22 mouse cellular contexts compared by ENCODE assay signal in genomic region chr11:11772196-11772595, GRCm38 (mm10). TPM values are rescaled to one million over a fixed set of nuclear protein-coding genes. Genes with fewer than 3 reads are reported as not detected.
DNase-seq lines count a peak whose midpoint lies in the region; ATAC-seq and TF ChIP-seq lines count a peak whose summit lies in the region.
"Had no signal": no experiment of that assay in that cellular context is flagged by ENCODE, and none has a peak within 500 bp of the region (broad histone marks: within the 10 kb centered on the region; RNA-seq: fewer than 3 reads in every experiment).

No protein-coding gene starts in this region.

- intact Hi-C loops in heart, postnatal 14 days (cut with DNase I): no loop called here

- H3K4me1 ChIP-seq in heart, embryonic 10.5 days: no peaks in the 10 kb centered on the region
- H3K4me1 ChIP-seq in heart, embryonic 12.5 days (replicated peaks): no peaks in the 10 kb centered on the region
- no peaks in the 10 kb centered on the region for H3K4me1 ChIP-seq in midbrain, embryonic 11.5 days (ENCODE audit: control insufficient read depth, insufficient read depth, low read length)
- no peaks in the 10 kb centered on the region for H3K4me1 ChIP-seq in midbrain, embryonic 15.5 days
- peaks cover 44 to 94% of the 10 kb centered on the region in 2 experiments for H3K4me1 ChIP-seq in CH12.LX (ENCODE audit: control insufficient read depth in 1 of 2, insufficient read depth in 2 of 2)

- in situ Hi-C loops in CH12.LX (cut with MboI; ENCODE audit: low pct_ligation_motif_present, low pct_unique_long_range_greater_than_20kb, low sequenced_read_pairs): no loop called here

- dilution Hi-C loops in CH12.LX (cut with MboI; ENCODE audit: extremely low pct_ligation_motif_present, extremely low pct_unique_long_range_greater_than_20kb, low sequenced_read_pairs): no loop called here

- no peaks in the 10 kb centered on the region for H3K27me3 ChIP-seq in heart, embryonic 10.5 days (ENCODE audit: insufficient read depth, poor library complexity, severe bottlenecking)
- H3K27me3 ChIP-seq in heart, embryonic 12.5 days (replicated peaks): no peaks in the 10 kb centered on the region
- H3K27me3 ChIP-seq in midbrain, embryonic 11.5 days (ENCODE audit: control insufficient read depth, insufficient read depth, low read length): no peaks in the 10 kb centered on the region
- no peaks in the 10 kb centered on the region for H3K27me3 ChIP-seq in midbrain, embryonic 15.5 days (replicated peaks)
- H3K27me3 ChIP-seq in CH12.LX (replicated peaks): no peaks in the 10 kb centered on the region

- no peak overlapping the region for H3K27ac ChIP-seq in heart, embryonic 10.5 days
- no peak overlapping the region for H3K27ac ChIP-seq in heart, embryonic 12.5 days (ENCODE audit: poor library complexity, severe bottlenecking)
- no peak overlapping the region for H3K27ac ChIP-seq in midbrain, embryonic 11.5 days (ENCODE audit: low read depth, low read length)
- H3K27ac ChIP-seq in midbrain, embryonic 15.5 days: no peak overlapping the region
- H3K27ac ChIP-seq in CH12.LX (ENCODE audit: insufficient read depth, low read depth): peak overlapping the region; percentile 37

- no peak for TF ChIP-seq EP300 in CH12.LX (IDR thresholded peaks at IDR 0.05; ENCODE audit: low read length)

- no peak overlapping the region for H3K4me2 ChIP-seq in heart, embryonic 12.5 days
- no peak overlapping the region for H3K4me2 ChIP-seq in midbrain, embryonic 11.5 days
- H3K4me2 ChIP-seq in midbrain, embryonic 15.5 days: no peak overlapping the region
- no peak overlapping the region for H3K4me2 ChIP-seq in CH12.LX (ENCODE audit: insufficient read depth, low read depth, poor library complexity, severe bottlenecking)

- no peak for TF ChIP-seq RAD21 in CH12.LX (IDR thresholded peaks at IDR 0.05; ENCODE audit: low read depth, low read length)

- H3K79me2 ChIP-seq in CH12.LX (replicated peaks; ENCODE audit: control insufficient read depth, extremely low read depth, insufficient read depth, poor library complexity, severe bottlenecking): peaks cover 9% of the 10 kb centered on the region; the same call in 1 of the 2 replicates

- no peak for ATAC-seq in heart, embryonic 12.5 days (ENCODE audit: insufficient number of reproducible peaks, low FRiP score)
- no peak for ATAC-seq in midbrain, embryonic 11.5 days (ENCODE audit: low FRiP score)
- ATAC-seq in midbrain, embryonic 15.5 days (replicated peaks): no peak
- ATAC-seq: activated CD4-positive, CD25-positive, alpha-beta regulatory T cell, adult 4 months; CD4-positive, CD25-positive, alpha-beta regulatory T cell, adult 4 months; Patski had no signal

- no peak overlapping the region for H3K4me3 ChIP-seq in heart, embryonic 10.5 days
- H3K4me3 ChIP-seq in heart, embryonic 12.5 days: no peak overlapping the region
- H3K4me3 ChIP-seq in midbrain, embryonic 11.5 days (ENCODE audit: low read depth, low read length): no peak overlapping the region
- H3K4me3 ChIP-seq in midbrain, embryonic 15.5 days: no peak overlapping the region
- no peak overlapping the region for H3K4me3 ChIP-seq in CH12.LX (replicated peaks in 1 of 3; ENCODE audit: low read depth in 2 of 3, low read length in 2 of 3, poor library complexity in 1 of 3)

- no peak for TF ChIP-seq CTCF in CH12.LX (conservative IDR thresholded peaks at IDR 0.05 in 1 of 2, IDR thresholded peaks at IDR 0.05 in 1 of 2; ENCODE audit: low read depth in 2 of 2, low read length in 2 of 2)

- TF ChIP-seq POLR2A in CH12.LX (IDR thresholded peaks at IDR 0.05; ENCODE audit: low read depth, low read length): no peak

- peak; percentile 57 for DNase-seq in heart, adult 11 months
- no peak for DNase-seq in heart, postnatal 14 days
- peak; percentile 59 for DNase-seq in heart, embryonic 10.5 days (ENCODE audit: low spot score)
- peak; percentile 2 for DNase-seq in midbrain, embryonic 11.5 days (ENCODE audit: low spot score, missing footprints)
- no peak for DNase-seq in CH12.LX (ENCODE audit: extremely low read depth)
- DNase-seq in gastrocnemius, adult 8-10 months (ENCODE audit: low spot score in 2 of 2): no peak
- DNase-seq: adrenal gland, adult 2 months; adrenal gland, adult 8-10 months; adrenal gland, postnatal 10 days; adrenal gland, postnatal 14 days; adrenal gland, postnatal 25 days; adrenal gland, postnatal 36 days; B cell, adult 2 months; cerebellum, adult 11 months; cerebellum, adult 11-12 months; cerebellum, adult 18-20 months had no signal

- H3K36me3 ChIP-seq in heart, embryonic 10.5 days: no peaks in the 10 kb centered on the region
- H3K36me3 ChIP-seq in heart, embryonic 12.5 days: no peaks in the 10 kb centered on the region
- H3K36me3 ChIP-seq in midbrain, embryonic 11.5 days (ENCODE audit: control insufficient read depth, insufficient read depth, low read length): no peaks in the 10 kb centered on the region
- H3K36me3 ChIP-seq in midbrain, embryonic 15.5 days (replicated peaks): no peaks in the 10 kb centered on the region
- H3K36me3 ChIP-seq in CH12.LX (replicated peaks in 1 of 2; ENCODE audit: control insufficient read depth in 1 of 2, insufficient read depth in 1 of 2, low read length in 1 of 2): peaks cover 31 to 69% of the 10 kb centered on the region in 2 experiments

- WGBS in heart, embryonic 10.5 days: 81% methylated on average over 4 of the region's 4 CpGs
- 77% methylated on average over 4 of the region's 4 CpGs for WGBS in heart, embryonic 12.5 days
- WGBS in midbrain, embryonic 11.5 days: 94% methylated on average over 4 of the region's 4 CpGs
- WGBS in midbrain, embryonic 15.5 days: 95% methylated on average over 4 of the region's 4 CpGs

- H3K9me3 ChIP-seq in heart, embryonic 10.5 days: no peaks in the 10 kb centered on the region
- no peaks in the 10 kb centered on the region for H3K9me3 ChIP-seq in heart, embryonic 12.5 days (replicated peaks)
- no peaks in the 10 kb centered on the region for H3K9me3 ChIP-seq in midbrain, embryonic 11.5 days (ENCODE audit: control insufficient read depth, low read length)
- no peaks in the 10 kb centered on the region for H3K9me3 ChIP-seq in midbrain, embryonic 15.5 days
- peaks cover 1% of the 10 kb centered on the region for H3K9me3 ChIP-seq in CH12.LX (replicated peaks; ENCODE audit: low read length)
- H3K9me3 ChIP-seq: G1E had no signal

- H3K9ac ChIP-seq in heart, embryonic 12.5 days: no peak overlapping the region
- H3K9ac ChIP-seq in midbrain, embryonic 11.5 days (ENCODE audit: low read length): no peak overlapping the region
- H3K9ac ChIP-seq in midbrain, embryonic 15.5 days: no peak overlapping the region
- H3K9ac ChIP-seq in CH12.LX (ENCODE audit: insufficient read depth, low read depth): no peak overlapping the region

TF ChIP-seq in CH12.LX, 34 proteins besides CTCF, POLR2A, EP300 and RAD21:
- TF ChIP-seq MAFK (IDR thresholded peaks at IDR 0.05; ENCODE audit: insufficient replicate concordance, low read length) (no peak), KAT2A (IDR thresholded peaks at IDR 0.05; ENCODE audit: insufficient replicate concordance, low read length) (no peak), CHD2 (IDR thresholded peaks at IDR 0.05; ENCODE audit: low read length) (no peak), JUN (IDR thresholded peaks at IDR 0.05; ENCODE audit: insufficient read depth, low read depth, low read length) (no peak), MAZ (IDR thresholded peaks at IDR 0.05; ENCODE audit: low read depth, low read length) (no peak), HCFC1 (IDR thresholded peaks at IDR 0.05; ENCODE audit: low read depth, low read length) (no peak), USF2 (conservative IDR thresholded peaks at IDR 0.05; ENCODE audit: low read depth, low read length) (no peak), CHD1 (IDR thresholded peaks at IDR 0.05; ENCODE audit: low read depth, low read length) (no peak), MYC (IDR thresholded peaks at IDR 0.05; ENCODE audit: low read depth, low read length) (no peak), MAX (IDR thresholded peaks at IDR 0.05; ENCODE audit: low read length) (no peak), ZKSCAN1 (IDR thresholded peaks at IDR 0.05; ENCODE audit: borderline replicate concordance, low read depth, low read length) (no peak), IRF4 (IDR thresholded peaks at IDR 0.05; ENCODE audit: low read depth, low read length) (no peak), UBTF (IDR thresholded peaks at IDR 0.05; ENCODE audit: low read depth, low read length) (no peak), SMC3 (IDR thresholded peaks at IDR 0.05; ENCODE audit: low read depth, low read length) (no peak), POLR2AphosphoS2 (IDR thresholded peaks at IDR 0.05; ENCODE audit: low read depth, low read length) (no peak)
TF ChIP-seq in CH12.LX: peak in this region for 0.

RNA-seq across cellular contexts. Expression of gene Fignl1, which starts 36.6 kb away (rescaled TPM):
- 1 to 10 TPM; 1.0 to 2.3 TPM for total RNA-seq in heart, postnatal 14 days (2021)
- 94.9 and 96.4 TPM in 2 replicates for polyA plus RNA-seq in heart, embryonic 10.5 days (2016; fragmentation: Nextera tagmentation; extraction: Ambion mirVana)
- 76.7 and 77.8 TPM in 2 replicates for polyA plus RNA-seq in heart, embryonic 12.5 days (2016; fragmentation: Nextera tagmentation; extraction: Ambion mirVana)
- polyA plus RNA-seq in midbrain, embryonic 11.5 days (2014; fragmentation: Nextera tagmentation; extraction: Ambion mirVana): 99.1 and 109 TPM in 2 replicates
- 9.8 and 12.5 TPM in 2 replicates for polyA plus RNA-seq in midbrain, embryonic 15.5 days (2015; fragmentation: Nextera tagmentation; extraction: Ambion mirVana)
- total RNA-seq in CH12.LX (2012; rRNA removed) (82.8 and 98.5 TPM in 2 replicates), CH12.LX (2014; rRNA removed) (189 TPM in 2 replicates)
- 98.5 and 101 TPM in 2 replicates for polyA plus RNA-seq in CH12.LX (2012; ENCODE audit: insufficient read length, low read depth)
- under 1 TPM; 0.19 to 0.88 (median 0.29) TPM for total RNA-seq in gastrocnemius, adult 8-10 months (2022)

Comparison
In these comparisons a context has a peak if more than half of its experiments do, and no peak if none do; other contexts are left out.
1. DNase-seq: peak in heart, adult 11 months (single experiment), heart, embryonic 10.5 days (single experiment) and midbrain, embryonic 11.5 days (single experiment); none in heart, postnatal 14 days (0 of 2), CH12.LX (single experiment) and gastrocnemius, adult 8-10 months (0 of 2).